Mouse (Mus musculus) gonadal fat pad, adult 2 months (tissue): ENCODE measurements at regions not wholly inside any gene's neighbourhood (a gene's known extent, or its start where the extent isn't known, plus 50 kb on each side); places are given as distances from the start of the nearest gene placed in this dataset.

Experiments used
- DNase-seq: peaks from one replicate; pipeline ENCODE4 v3.0.0-alpha.2; 2012; ENCODE audit warnings: low read depth

DNA sequence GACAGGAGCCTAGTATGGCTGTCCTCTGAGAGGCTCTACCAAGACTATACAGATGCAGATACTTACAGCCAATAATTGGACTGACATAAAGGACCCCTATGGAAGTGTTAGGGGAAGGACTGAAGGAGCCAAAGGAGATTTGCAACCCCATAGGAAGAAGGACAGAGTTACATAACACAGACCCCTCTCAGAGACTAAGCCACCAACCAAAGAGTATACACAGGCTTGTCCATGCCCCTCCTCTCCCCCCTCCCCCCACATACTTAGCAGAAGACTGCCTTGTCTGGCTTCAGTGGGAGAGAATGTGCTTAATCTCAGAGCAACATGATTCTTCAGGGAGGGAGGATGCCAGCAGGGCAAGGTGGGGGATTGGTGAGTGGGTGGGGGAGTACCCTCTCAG, 426.4 kb downstream of the Ttll7 start:
- no peak for DNase-seq

DNA sequence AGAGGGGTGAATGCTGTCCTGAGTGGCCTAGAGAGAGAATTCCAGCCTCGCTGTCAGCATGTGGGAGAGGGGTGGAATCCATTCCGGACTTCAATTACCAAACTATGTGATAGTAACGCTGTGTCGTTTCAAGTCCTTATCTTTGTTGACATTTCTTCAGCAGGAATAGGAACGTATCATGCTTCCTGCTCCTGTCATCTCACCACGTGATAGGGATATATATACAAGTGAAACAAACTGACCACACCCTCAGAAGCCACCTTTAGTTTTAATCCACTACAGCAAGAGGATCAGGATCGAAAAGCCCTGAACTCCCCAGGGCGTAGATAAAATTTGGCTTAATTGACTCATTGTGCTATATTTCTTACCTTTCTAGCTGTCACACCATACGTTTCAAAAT, 431.6 kb downstream of the Ttll7 start:
- DNase-seq = no peak

GRCm38 (mm10) chr3:147284357-147284756, 432.2 kb downstream of the Ttll7 start:
- no peak for DNase-seq

DNA sequence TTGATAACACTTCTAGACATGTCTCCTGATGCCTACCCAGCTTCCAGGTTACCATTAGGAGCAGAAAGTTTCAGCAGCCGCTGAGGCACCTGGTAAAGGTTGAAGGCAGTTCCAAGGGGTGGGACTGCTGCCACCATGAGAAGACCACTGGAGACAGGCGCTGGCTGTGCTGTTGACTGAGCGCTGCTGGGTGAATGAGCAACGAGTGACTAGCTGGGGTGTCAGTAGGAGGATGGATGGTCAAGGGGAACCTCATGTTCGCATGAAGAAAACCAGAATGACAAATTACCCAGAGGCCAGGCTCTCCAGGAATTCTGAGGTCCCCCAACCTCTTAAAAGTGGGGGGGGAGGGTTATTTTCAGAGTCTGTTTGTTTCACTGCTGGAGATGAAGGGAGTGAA, 433.3 kb downstream of the Ttll7 start:
- no peak for DNase-seq

- no peak for DNase-seq
These were observed 435.3 kb downstream of the Ttll7 start for GRCm38 (mm10) chr3:147287503-147287902.

- DNase-seq = no peak
These were observed 439.6 kb downstream of the Ttll7 start for GRCm38 (mm10) chr3:147291696-147292327.

DNA sequence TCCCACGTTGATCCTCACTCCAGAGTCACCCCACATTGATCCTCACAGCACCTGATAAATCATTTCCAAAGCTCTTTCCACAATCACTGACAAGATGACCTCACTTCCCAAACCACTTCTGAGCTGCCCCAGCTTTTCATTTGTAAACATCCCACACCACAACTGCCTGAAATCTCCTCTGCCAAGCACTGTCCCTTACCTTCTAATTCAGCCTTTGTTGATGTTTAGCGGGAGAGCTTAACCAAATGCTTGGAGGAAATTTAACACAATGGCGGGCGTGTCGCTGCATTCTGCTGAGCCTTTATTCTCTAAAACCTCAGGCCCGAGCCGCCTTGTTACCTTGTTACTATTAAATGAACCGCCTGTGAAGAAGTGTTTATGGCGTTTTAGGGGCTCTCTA, 445.9 kb downstream of the Ttll7 start:
- DNase-seq = no peak

- DNase-seq = no peak
These were observed 473.4 kb downstream of the Ttll7 start for GRCm38 (mm10) chr3:147325522-147325921.

GRCm38 (mm10) chr3:147334301-147334700, 482.1 kb downstream of the Ttll7 start:
- DNase-seq = no peak

- no peak for DNase-seq
These were observed 483.1 kb downstream of the Ttll7 start for GRCm38 (mm10) chr3:147335286-147335685.

GRCm38 (mm10) chr3:147339427-147339826, 487.3 kb downstream of the Ttll7 start:
- no peak for DNase-seq

DNA sequence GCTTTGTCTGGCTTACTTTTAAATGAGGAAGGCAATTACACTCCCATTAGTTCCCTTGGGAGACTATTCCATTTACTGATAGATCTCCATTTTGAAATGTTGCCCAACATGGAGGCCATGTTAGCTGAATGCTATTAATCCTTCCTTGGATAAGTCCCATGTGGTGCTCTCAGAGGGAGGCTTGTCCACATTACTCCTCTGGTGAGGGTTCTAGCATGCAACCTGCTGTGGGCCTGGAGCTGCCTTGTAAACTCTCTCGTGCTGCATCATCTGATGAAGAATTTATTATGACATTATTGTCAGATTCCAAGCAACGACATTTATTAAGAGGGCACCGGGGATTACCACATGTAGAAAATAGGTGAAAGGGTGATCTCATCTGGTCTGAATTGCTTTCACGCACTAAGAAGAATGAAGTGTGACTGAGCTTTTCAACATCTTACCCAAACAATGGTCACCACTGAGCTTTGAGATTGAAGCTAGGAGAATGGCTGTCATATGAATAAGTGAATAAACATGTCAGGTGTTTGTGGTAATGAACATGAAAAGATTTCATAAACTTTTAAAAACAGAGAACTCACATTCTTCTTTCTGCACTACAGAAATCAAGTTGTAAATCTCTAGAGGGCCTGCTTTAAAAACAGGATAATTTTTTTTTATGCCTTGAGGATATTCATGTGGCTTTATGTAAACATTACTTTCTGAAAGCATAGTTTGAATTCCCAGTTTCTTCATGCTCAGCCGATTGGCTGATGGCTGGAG, 495.3 kb downstream of the Ttll7 start:
- DNase-seq = no peak

GRCm38 (mm10) chr3:147387077-147387476, 534.9 kb downstream of the Ttll7 start:
- DNase-seq = no peak

DNA sequence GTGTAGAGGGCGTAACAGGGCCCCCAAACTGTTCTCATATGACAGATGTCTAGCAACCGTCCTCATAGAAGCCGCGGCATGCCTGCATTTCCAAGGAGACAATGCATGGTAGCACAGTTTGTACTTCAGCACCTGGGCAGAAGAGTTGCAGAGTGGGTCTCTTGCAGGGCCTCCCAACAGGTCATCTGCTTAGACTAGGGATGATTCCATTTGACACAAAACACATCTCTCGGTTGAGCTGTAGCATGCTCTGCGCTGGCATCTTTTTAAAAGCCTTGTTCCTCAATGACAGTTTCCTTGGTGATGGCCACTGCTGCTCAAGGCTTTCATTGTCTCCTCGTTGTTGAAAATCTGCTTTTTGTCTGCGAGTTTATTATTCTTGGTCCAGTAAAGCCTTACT, 546.1 kb downstream of the Ttll7 start:
- DNase-seq = no peak

GRCm38 (mm10) chr3:147412274-147412673, 560.1 kb downstream of the Ttll7 start:
- DNase-seq = no peak

GRCm38 (mm10) chr3:147416926-147417325, 564.8 kb downstream of the Ttll7 start:
- no peak for DNase-seq

DNA sequence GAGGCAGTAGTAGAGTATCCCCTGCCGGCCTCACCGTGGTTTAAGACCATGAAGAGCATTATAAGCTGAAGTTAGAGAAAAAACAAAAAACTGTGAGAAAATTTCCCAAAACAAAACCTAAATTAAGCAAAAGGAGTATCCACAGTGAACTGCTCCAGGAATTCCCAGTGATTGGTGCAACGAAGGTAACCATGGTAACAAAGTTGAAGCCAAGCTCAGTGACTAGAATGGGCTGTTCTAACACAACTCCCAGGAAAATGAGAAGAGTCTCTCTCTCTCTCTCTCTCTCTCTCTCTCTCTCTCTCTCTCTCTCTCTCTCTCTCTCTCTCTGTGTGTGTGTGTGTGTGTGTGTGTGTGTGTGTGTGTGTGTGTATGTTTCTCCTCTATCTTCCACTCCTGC, 567.0 kb downstream of the Ttll7 start:
- DNase-seq = no peak

DNA sequence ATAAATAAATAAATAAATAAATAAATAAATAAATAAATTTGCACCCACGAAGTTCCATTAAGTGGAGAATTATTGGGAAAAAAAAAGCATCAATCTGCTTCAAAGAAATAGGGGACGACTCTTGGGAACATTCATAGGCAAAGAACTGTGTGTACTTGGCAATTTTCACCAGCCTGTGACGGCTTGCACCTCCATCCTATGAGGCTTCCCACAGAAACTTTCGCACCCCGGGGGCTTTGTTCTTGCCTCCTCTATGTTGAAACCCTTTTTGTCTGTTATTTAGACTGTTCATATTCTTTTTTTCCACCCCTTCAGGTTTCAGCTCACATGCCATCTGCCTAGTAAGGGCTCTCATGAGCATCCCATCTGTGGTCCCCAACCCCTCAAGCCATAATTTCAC, 570.0 kb downstream of the Ttll7 start:
- no peak for DNase-seq

DNA sequence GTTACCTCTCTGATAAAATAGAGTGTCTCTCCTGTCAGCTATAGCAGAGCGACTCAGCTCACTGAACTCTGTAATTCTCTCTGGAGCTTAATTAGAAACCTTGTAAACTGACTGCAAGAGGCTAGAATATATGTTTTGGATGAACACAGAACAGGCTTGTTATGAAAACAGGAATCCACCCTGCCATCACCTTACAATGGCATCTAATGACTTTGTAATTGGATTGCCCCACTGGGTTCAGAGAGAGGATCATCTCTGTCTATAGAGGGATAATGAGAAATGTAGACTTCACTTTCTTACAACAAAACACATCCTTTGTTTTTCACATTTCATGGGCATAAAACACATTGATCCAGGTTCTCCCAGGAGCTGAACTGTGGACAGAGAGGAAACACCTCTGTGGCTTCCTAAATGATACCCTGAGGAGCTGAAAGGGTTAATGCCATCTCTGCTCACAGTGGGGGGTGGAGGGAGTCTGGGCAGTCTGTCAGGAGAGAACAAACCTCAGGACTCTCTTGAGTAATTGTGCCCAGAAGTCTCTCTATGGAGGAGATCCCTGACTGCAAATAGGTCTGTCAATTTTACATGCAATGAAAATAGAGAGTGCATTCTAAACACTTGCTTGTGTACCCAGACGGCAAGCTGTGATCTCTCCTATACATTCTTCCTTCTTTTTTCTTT, 571.9 kb downstream of the Ttll7 start:
- no peak for DNase-seq

GRCm38 (mm10) chr3:147428837-147429236, 576.7 kb downstream of the Ttll7 start:
- no peak for DNase-seq

DNA sequence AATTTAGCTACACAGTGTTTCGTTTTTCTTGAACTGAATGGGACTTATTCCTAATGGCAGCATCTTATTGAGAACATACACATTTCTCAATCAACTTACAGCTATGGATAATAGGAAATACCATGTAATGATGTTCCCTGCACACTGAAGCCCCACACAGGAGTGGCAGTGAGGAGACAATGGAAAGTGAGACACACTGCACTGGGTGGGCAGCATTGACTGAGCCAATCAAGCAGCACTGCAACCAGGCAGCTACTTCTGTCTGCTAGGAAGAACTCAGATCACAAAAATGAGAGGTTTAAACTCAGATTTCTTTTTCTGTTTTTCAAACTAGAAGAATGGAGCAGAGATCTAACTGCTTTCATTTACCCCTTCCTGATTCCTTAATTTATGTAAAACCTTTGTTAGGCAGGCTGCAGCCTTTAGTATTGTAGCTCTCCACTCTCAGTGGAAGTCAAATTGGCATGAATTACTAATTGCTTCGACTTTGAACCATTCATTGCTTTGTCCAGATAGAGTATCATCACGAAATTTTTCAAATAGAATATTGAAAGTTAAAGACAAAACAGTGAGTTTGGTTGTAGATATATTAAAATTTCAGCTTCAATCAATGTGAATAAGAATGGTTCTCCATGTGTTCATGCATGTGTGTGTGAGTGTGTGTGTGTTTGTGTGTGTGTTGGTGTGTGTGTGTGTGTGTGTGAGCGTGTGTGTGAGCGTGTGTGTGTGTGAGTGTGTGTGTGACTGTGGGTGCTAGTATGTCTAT, 590.9 kb downstream of the Ttll7 start:
- DNase-seq = no peak

GRCm38 (mm10) chr3:147443691-147443960, 591.5 kb downstream of the Ttll7 start:
- DNase-seq = no peak
